Mouse (Mus musculus): Measurements from ENCODE around the gene Unc5cl.
"Not testable (repeated sequence)": the region's sequence is repeated elsewhere in the genome, so short reads cannot be mapped to it uniquely, and the experiment has no call there.

Unc5cl gene

GRCm38 (mm10) chr17:48467395-48468231, 12.9 kb downstream of the Unc5cl start:
- peak; percentile 94 to 97 for DNase-seq

DNA sequence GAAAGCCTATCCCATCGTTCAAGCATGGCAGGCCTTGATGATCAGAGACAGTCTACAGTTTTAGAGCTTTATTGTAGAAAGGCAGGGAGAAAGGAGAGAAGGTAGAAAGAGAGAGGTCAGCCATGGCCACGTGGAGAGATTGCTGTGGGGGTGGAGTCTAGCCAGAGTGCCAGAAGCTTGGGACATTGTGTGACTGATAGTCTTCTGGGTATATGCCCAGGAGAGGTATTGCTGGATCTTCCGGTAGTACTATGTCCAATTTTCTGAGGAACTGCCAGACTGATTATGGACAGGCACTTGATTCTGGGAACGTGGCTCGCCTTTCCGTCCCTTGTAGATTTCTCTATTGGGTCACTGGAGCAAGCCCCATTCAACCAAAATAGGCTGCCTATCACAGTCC, 19.6 kb downstream of the Unc5cl start:
- not testable (repeated sequence) for DNase-seq

GRCm38 (mm10) chr17:48475444-48475843, 20.7 kb downstream of the Unc5cl start:
- no peak for DNase-seq

DNA sequence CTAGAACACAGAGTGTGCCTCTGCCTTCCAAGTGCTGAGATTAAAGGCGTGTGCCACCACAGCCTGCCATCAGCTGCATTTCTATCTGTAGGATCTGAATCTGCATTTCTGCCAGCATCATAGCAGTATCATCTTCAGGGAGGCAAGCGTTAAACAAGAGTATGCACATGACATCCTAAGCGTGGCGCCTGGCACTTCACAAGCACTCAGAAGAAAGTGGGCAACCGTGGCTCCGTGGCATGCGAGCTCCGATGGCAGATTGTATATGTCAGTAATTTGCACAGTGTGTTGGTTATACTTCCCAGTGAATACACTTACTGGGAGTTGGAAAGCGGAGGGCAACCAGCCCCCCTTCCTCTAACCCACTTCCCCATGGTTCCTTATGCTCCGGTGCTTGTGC, 25.3 kb downstream of the Unc5cl start:
- DNase-seq = no peak

DNA sequence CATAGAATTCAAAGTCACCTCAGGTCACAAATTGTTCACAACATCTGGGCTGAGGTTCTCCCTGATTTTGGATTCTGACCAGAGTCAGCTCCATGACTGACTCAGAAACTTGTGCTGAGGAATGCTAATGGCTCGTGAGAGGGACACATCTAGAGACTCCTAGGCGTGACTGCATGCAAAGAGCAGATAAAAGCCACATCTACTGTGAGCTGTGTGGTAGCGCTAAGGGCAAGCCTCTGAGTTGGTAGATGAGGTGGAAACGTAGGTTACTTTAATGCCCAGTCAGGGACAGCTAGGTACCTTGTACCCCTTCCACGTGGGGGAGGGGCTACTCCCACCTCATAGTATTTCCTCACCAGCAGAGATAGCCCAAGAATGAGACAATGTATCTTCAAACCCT, 29.1 kb downstream of the Unc5cl start:
- DNase-seq = no peak

DNA sequence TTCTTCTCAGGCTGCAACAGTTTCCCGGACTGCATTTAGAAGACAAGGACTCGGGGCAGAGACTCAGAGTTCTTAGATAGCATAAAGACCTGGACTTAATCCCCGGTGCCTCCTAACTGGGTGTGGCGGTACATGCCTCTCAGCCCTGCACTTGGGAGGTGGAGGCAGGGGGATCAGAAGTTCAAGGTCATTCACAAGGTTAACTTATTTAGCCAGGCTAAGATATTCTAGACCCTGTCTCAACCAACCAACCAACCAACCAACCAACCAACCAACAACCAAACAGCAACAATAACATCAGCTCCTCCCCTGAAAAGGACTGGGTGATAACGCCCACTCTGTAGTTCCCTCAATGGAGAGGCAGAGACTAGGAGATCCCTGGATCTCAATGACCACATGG, 29.5 kb downstream of the Unc5cl start:
- DNase-seq = no peak

DNA sequence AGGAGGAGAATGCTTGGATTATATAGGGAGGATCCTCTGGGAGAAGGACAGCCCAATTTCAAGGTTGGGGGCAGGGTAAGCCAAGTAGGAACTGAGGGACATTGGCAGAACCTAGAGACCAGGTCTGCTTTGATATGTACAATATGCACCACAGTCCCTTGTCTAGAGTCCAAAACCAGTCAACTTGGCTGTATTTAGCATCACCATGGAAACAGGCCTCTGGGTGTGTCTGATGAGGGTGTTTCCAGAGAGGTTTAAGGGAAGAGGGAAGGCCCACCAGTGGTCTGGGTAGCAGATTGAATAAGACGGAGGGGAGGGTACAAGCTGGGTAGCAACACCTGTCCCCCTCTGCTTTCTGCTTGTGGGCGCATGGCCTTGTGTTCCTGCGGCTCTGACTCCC, 34.8 kb downstream of the Unc5cl start:
- no peak for DNase-seq

GRCm38 (mm10) chr17:48492621-48493020, 37.9 kb downstream of the Unc5cl start:
- no peak for DNase-seq

DNA sequence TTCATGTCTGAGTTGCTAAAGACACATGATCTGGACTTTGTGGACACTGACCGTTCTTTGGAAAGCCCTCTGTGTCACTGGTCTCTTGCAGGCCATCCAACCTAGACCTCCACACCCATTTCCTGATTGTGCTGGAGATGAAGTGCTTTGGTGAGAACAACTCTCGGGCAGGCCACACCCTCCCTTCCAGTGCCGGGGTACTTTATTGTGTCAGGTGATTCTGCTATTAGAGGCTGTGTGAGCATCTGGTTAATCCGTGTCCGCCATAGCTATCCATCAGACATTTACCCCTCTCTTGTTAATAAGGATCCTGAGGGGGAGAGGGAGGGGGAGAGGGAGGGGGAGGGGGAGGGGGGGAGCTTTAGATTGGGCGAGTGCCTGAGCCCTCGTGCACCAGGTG, 38.9 kb downstream of the Unc5cl start:
- no peak for DNase-seq

DNA sequence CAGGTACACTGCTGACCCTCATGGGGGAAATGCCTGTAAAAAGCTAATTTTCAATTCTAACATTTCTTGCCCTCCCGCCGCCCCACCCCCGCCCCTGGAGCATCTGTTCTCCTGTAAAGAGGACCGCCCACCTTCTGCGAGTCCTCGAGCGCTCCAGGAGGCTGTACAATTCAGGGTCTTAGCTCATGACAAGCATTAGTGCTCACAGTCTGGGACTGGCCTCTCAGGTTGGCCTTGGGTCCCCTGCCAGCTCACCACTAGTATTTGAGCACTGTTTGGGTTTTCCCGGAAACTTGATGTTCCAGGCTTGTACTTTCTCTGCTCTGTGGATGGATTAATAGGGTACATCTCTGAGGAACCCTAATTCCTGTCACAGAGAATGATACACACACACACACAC, 39.3 kb downstream of the Unc5cl start:
- DNase-seq = no peak

GRCm38 (mm10) chr17:48497986-48498385, 43.3 kb downstream of the Unc5cl start:
- DNase-seq = no peak

DNA sequence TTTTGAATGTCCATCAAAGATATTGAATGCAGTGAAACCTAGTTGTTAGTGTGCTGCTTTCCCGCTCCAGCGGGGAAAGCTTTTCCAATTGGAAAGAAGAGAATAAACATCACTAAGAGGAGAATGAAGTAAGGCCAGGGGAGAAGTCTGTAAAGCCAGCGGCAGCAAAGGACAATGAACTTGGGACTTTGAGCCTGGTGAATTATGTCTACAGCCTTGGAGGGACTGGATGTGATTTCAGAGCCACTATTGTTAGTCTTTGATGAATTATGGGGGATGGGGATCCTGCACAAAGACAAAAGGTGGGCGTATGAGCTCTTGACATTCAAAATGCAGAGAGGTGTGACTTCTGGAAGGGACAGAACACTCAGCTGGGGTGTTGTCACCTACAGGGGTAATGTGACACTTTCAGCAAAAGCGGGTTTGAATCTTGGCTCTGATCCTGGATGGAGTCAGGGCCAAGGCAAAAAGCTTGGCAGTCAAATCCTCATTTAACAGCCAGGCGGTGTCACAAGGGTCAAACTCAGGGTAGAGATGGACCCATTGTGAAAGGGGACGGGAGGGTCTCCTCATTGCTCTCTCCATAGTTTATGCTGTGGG, 46.2 kb downstream of the Unc5cl start:
- peak; percentile 17 to 21 for DNase-seq

GRCm38 (mm10) chr17:48505006-48505405, 50.3 kb downstream of the Unc5cl start:
- no peak for DNase-seq

GRCm38 (mm10) chr17:48506986-48507385, 52.3 kb downstream of the Unc5cl start:
- no peak for DNase-seq

DNA sequence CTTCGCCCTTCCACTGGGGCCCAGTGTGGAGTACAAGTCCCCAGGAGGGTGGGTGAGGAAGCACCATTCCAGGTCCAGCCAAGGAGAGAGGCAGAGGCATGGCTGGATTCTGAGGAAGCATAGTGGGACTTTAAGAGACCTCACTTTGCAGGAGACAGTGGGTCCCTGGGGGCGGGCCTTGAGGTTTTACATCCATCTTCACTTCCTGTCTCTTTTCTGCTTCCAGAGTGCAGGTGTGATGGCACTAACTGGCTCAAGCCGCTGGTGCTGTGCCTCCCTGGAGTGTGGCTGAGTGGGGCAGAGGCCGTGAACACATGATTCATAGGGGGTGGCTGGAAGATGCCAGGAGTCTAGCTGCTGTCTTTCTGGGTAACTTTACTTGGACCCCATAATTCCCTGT, 54.9 kb downstream of the Unc5cl start:
- DNase-seq = no peak

- peak; percentile 28 to 30 for DNase-seq
Observed at GRCm38 (mm10) chr17:48512614-48513281, 58.0 kb downstream of the Unc5cl start.

- no peak for DNase-seq
Observed at GRCm38 (mm10) chr17:48514613-48515012, 59.9 kb downstream of the Unc5cl start.

DNA sequence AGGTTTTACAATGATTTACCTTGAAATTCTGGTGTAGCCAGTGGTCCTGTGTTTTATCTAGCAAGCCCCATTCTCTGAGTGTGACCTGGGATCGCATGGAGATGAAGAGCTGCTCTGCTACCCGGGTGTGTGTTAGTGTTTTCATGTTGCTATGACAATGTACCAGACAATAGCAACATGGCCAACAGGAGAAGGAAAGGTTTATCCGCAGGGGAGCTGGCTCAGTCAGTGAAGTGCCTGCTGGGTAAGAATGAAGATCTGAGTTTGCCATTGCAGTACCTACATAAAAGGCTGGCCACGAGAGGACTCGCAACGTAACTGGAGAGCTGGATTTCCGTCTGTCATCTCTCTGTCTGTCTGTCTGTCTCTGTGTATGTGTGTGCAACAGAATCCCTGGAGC, 64.3 kb downstream of the Unc5cl start:
- no peak for DNase-seq

- DNase-seq = no peak
Observed at GRCm38 (mm10) chr17:48520352-48520751, 65.7 kb downstream of the Unc5cl start.

GRCm38 (mm10) chr17:48523056-48523455, 68.4 kb downstream of the Unc5cl start:
- no peak for DNase-seq

- DNase-seq = no peak
Observed at GRCm38 (mm10) chr17:48533844-48534705, 79.4 kb downstream of the Unc5cl start.

DNA sequence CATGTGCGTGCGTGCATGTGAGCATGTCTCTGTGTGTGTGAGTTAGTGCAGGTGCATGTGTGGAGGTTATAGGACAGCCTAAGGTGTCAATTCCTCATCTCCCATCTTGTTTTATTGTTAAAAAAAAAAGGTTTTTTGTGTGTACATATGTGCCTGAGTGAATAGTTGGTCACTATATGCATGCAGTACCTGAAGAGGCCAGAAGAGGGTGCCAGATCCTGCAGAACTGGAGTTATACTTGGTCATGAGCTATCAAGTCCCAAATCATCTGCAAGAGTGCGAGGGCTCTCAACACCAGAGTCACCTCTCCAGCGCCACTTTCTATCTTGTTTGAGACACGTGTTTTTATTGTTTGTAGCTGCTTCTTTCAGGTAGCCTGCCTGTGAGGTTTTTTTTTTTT, 83.6 kb downstream of the Unc5cl start:
- peak; percentile 68 to 77 for DNase-seq

GRCm38 (mm10) chr17:48539326-48539725, 84.6 kb downstream of the Unc5cl start:
- no peak for DNase-seq

Data from cerebellum, postnatal 10 days (tissue).